Mouse (Mus musculus) MEL (cell line): ENCODE results near the gene Large2. TPM values are rescaled to one million over a fixed set of nuclear protein-coding genes. Genes with fewer than 3 reads are reported as not detected.

Source experiments
- DNase-seq: peaks from one replicate; pipeline ENCODE4 v3.0.0; 2011; ENCODE audit warnings: low read depth, low spot score
- H3K27ac ChIP-seq: 2 replicates; pipeline ENCODE4 v1.5.1; 2012; ENCODE audit warnings: low read depth, mild to moderate bottlenecking, control low read depth, low read length, moderate library complexity; ENCODE audit not compliant: control insufficient read depth
- H3K27me3 ChIP-seq, 2 experiments: fragments of 150-350 bp in 1 of 2; sonication (generic) in 1 of 2; 2 replicates each; pipeline ENCODE4 v1.6.1; 2012; ENCODE audit warnings: low read length in 2 of 2, mild to moderate bottlenecking in 2 of 2, improper control_type of control experiment in 1 of 2, moderate library complexity in 1 of 2; ENCODE audit not compliant: insufficient read depth in 2 of 2, control insufficient read depth in 1 of 2
- H3K36me3 ChIP-seq, 2 experiments: 2 replicates each; pipeline ENCODE4 v1.6.1; 2012 to 2014; ENCODE audit warnings: low read length in 2 of 2, improper control_type of control experiment in 1 of 2, inconsistent platforms in 1 of 2, mild to moderate bottlenecking in 1 of 2; ENCODE audit not compliant: insufficient read depth in 2 of 2, control insufficient read depth in 1 of 2
- H3K4me1 ChIP-seq, 2 experiments: fragments of 150-350 bp in 1 of 2; sonication (generic) in 1 of 2; 2 replicates each; pipeline ENCODE4 v1.6.1; 2012; ENCODE audit warnings: low read length in 2 of 2, improper control_type of control experiment in 1 of 2, mild to moderate bottlenecking in 1 of 2; ENCODE audit not compliant: insufficient read depth in 2 of 2, control insufficient read depth in 1 of 2
- H3K4me3 ChIP-seq, 2 experiments: fragments of 150-350 bp in 1 of 2; sonication (generic) in 1 of 2; 2 replicates each; pipeline ENCODE4 v1.5.1; 2012; ENCODE audit warnings: low read depth in 2 of 2, low read length in 2 of 2, mild to moderate bottlenecking in 2 of 2, moderate library complexity in 2 of 2, control low read depth in 1 of 2, improper control_type of control experiment in 1 of 2; ENCODE audit not compliant: control insufficient read depth in 1 of 2, insufficient read depth in 1 of 2
- H3K79me2 ChIP-seq: 2 replicates; pipeline ENCODE4 v1.6.1; 2012; ENCODE audit warnings: mild to moderate bottlenecking, low read length, moderate library complexity; ENCODE audit not compliant: control insufficient read depth, poor library complexity, insufficient read depth
- H3K9ac ChIP-seq: 2 replicates; pipeline ENCODE4 v1.6.1; 2012; ENCODE audit warnings: low read depth, mild to moderate bottlenecking, control low read depth, low read length, moderate library complexity; ENCODE audit not compliant: control insufficient read depth, poor library complexity, severe bottlenecking
- H3K9me3 ChIP-seq: fragments of 150-350 bp; sonication (generic); replicated peaks from 2 replicates; pipeline ENCODE4 v1.6.1; 2012; ENCODE audit warnings: mild to moderate bottlenecking, low read length, improper control_type of control experiment, moderate library complexity; ENCODE audit not compliant: insufficient read depth
- CTCF ChIP-seq, 3 experiments: IDR thresholded peaks in 2 of 3; conservative IDR thresholded peaks in 1 of 3; 2 replicates each; pipeline ENCODE4 v1.5.1; 2011 to 2012; ENCODE audit warnings: low read length in 3 of 3, low read depth in 2 of 3, mild to moderate bottlenecking in 2 of 3, improper control_type of control experiment in 1 of 3, inconsistent platforms in 1 of 3, mixed read lengths in 1 of 3, moderate library complexity in 1 of 3; ENCODE audit not compliant: control insufficient read depth in 1 of 3, insufficient read depth in 1 of 3, poor library complexity in 1 of 3, severe bottlenecking in 1 of 3
- E2F4 ChIP-seq: IDR thresholded peaks from 2 replicates; pipeline ENCODE4 v1.6.1; 2011; ENCODE audit warnings: low read depth, low read length, improper control_type of control experiment, borderline replicate concordance
- GABPA ChIP-seq: IDR thresholded peaks from 2 replicates; pipeline ENCODE4 v1.6.1; 2012; ENCODE audit warnings: low read depth, mild to moderate bottlenecking, inconsistent platforms, low read length, improper control_type of control experiment, moderate library complexity
- GATA1 ChIP-seq: IDR thresholded peaks from 2 replicates; pipeline ENCODE4 v1.6.1; 2011; ENCODE audit warnings: low read depth, low read length, improper control_type of control experiment
- HCFC1 ChIP-seq: IDR thresholded peaks from 2 replicates; pipeline ENCODE4 v1.6.1; 2012; ENCODE audit warnings: low read depth, mild to moderate bottlenecking, inconsistent platforms, low read length, improper control_type of control experiment, moderate library complexity
- MAFK ChIP-seq: IDR thresholded peaks from 2 replicates; pipeline ENCODE4 v1.6.1; 2011; ENCODE audit warnings: low read depth, mild to moderate bottlenecking, low read length, improper control_type of control experiment, borderline replicate concordance
- MAX ChIP-seq: IDR thresholded peaks from 2 replicates; pipeline ENCODE4 v1.6.1; 2011; ENCODE audit warnings: low read length, improper control_type of control experiment
- MYC ChIP-seq: IDR thresholded peaks from 2 replicates; pipeline ENCODE4 v1.6.1; 2011; ENCODE audit warnings: low read depth, mild to moderate bottlenecking, low read length, improper control_type of control experiment, moderate library complexity
- NELFE ChIP-seq: IDR thresholded peaks from 2 replicates; pipeline ENCODE4 v1.6.1; 2011; ENCODE audit warnings: low read depth, low read length, improper control_type of control experiment
- NRF1 ChIP-seq: IDR thresholded peaks from 2 replicates; pipeline ENCODE4 v1.6.1; 2014; ENCODE audit warnings: low read depth, mild to moderate bottlenecking, inconsistent platforms, low read length, improper control_type of control experiment, moderate library complexity; ENCODE audit not compliant: poor library complexity, insufficient read depth, severe bottlenecking
- RAD21 ChIP-seq: IDR thresholded peaks from 2 replicates; pipeline ENCODE4 v1.6.1; 2011; ENCODE audit warnings: mild to moderate bottlenecking, low read depth, low read length, improper control_type of control experiment
- RCOR1 ChIP-seq: IDR thresholded peaks from 2 replicates; pipeline ENCODE4 v1.6.1; 2012; ENCODE audit warnings: low read depth, mild to moderate bottlenecking, inconsistent platforms, low read length, improper control_type of control experiment
- SMC3 ChIP-seq: IDR thresholded peaks from 2 replicates; pipeline ENCODE4 v1.6.1; 2011; ENCODE audit warnings: low read depth, low read length, improper control_type of control experiment
- TAL1 ChIP-seq: IDR thresholded peaks from 2 replicates; pipeline ENCODE4 v1.6.1; 2012; ENCODE audit warnings: mild to moderate bottlenecking, inconsistent platforms, low read length, moderate library complexity, mixed read lengths
- TCF12 ChIP-seq: IDR thresholded peaks from 2 replicates; pipeline ENCODE4 v1.6.1; 2014; ENCODE audit warnings: low read depth, mild to moderate bottlenecking, inconsistent platforms, low read length, improper control_type of control experiment, moderate library complexity
- ZKSCAN1 ChIP-seq: IDR thresholded peaks from 2 replicates; pipeline ENCODE4 v1.6.1; 2012; ENCODE audit warnings: low read depth, mild to moderate bottlenecking, inconsistent platforms, low read length, improper control_type of control experiment, moderate library complexity
- ZNF384 ChIP-seq: IDR thresholded peaks from 2 replicates; pipeline ENCODE4 v1.6.1; 2012; ENCODE audit warnings: low read depth, mild to moderate bottlenecking, inconsistent platforms, low read length, improper control_type of control experiment
- polyA plus RNA-seq, 2 experiments: library from polyadenylated mRNA; stranded (reverse) in 1 of 2; unstranded in 1 of 2; fragments of >175 nt in 1 of 2; fragments of >200 nt in 1 of 2; gene quantifications; 2 replicates each; pipeline versions ENCODE4 v1.2.1 to v1.2.4; 2012; ENCODE audit warnings: low replicate concordance in 2 of 2, low read depth in 1 of 2; ENCODE audit not compliant: insufficient read length in 2 of 2, insufficient read depth in 1 of 2, missing spikeins in 1 of 2
- total RNA-seq: library from RNA; depleted of rRNA; stranded (reverse); fragments of 300-350 nt; gene quantifications from 2 replicates; pipeline ENCODE4 v1.2.3, GENCODE M21; 2012

Large2 gene
- total and polyA plus RNA-seq, 3 experiments: 0.03 TPM; not detected in 2

DNA sequence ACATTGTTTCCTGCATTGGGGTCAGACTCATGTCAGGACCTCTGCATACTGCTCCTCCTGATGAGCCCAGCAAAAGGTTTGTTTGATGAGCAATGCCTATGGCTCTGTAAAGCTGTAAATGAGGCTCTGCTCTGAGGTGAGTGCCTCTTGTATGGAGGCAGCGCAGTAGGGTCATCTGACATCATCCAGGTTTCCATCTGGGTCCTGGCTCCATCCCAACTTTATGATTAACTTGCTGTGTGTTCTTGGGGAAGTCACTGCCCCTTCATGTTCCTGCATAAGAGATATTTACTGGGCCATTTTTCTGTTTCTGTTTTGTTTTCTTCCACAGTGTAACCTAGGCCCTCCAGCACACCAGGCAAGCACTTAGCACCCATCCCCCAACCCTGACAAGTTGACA lies 22.8 kb upstream of the Large2 start:
- Histone ChIP-seq H3K27me3 (no peaks in the 10 kb centered on the region), H3K9me3 (no peaks in the 10 kb centered on the region), H3K9ac (no peak overlapping the region)

GRCm38 (mm10) chr2:92395535-92395934 lies 20.9 kb upstream of the Large2 start:
- Histone ChIP-seq H3K27me3 (no peaks in the 10 kb centered on the region), H3K27ac (no peak overlapping the region), H3K4me1 (peaks cover 2 to 8% of the 10 kb centered on the region in 2 experiments; a peak in 3 of 4 replicates), H3K9me3 (no peaks in the 10 kb centered on the region), H3K36me3 (peaks cover 0 to under 1% of the 10 kb centered on the region in 2 experiments; a peak in 2 of 4 replicates), H3K4me3 (no peak overlapping the region), H3K79me2 (no peaks in the 10 kb centered on the region), H3K9ac (no peak overlapping the region)
- no peak for TF ChIP-seq TAL1
- no peak for TF ChIP-seq ZKSCAN1
- no peak for TF ChIP-seq GATA1
- TF ChIP-seq NRF1: no peak
- TF ChIP-seq GABPA: no peak
- TF ChIP-seq SMC3: no peak
- TF ChIP-seq RCOR1: no peak
- no peak for TF ChIP-seq MAFK
- no peak for TF ChIP-seq HCFC1
- no peak for TF ChIP-seq MYC
- TF ChIP-seq MAX: no peak
- no peak for TF ChIP-seq CTCF (IDR thresholded peaks at IDR 0.05 in 2 of 3, conservative IDR thresholded peaks at IDR 0.05 in 1 of 3; ENCODE audit: control insufficient read depth in 1 of 3, insufficient read depth in 1 of 3, low read depth in 2 of 3, low read length in 3 of 3, poor library complexity in 1 of 3, severe bottlenecking in 1 of 3)
- TF ChIP-seq RAD21: no peak
- no peak for TF ChIP-seq ZNF384
- no peak for TF ChIP-seq NELFE
- TF ChIP-seq TCF12: no peak
- DNase-seq: no peak

More for the DNA sequence above, 22.8 kb upstream of the Large2 start:
- Histone ChIP-seq H3K4me3 (no peak overlapping the region), H3K36me3 (no peaks in the 10 kb centered on the region; a peak in 1 of 4 replicates)
- TF ChIP-seq E2F4: no peak
- TF ChIP-seq, all 39 proteins: peak for 0
- Histone ChIP-seq H3K79me2 (no peaks in the 10 kb centered on the region), H3K27ac (no peak overlapping the region), H3K4me1 (0 out of 4 replicates have a peak, but pooled peaks cover 0 to 5% of the 10 kb centered on the region in 2 experiments)
- no peak for DNase-seq
